Mouse (Mus musculus) A20 (cell line): ENCODE measurements at regions not wholly inside any gene's neighbourhood (a gene's known extent, or its start where the extent isn't known, plus 50 kb on each side); places are given as distances from the start of the nearest gene placed in this dataset.
A peak's percentile ranks its signal among the peaks of the same experiment; 100 is the strongest.

Experiments
- DNase-seq: peaks from one replicate; pipeline ENCODE4 v3.0.0-alpha.2; 2011; ENCODE audit warnings: low read depth, low spot score

- no peak for DNase-seq
Measured at GRCm38 (mm10) chr13:52190848-52191590, 340.1 kb downstream of the Diras2 start.

DNA sequence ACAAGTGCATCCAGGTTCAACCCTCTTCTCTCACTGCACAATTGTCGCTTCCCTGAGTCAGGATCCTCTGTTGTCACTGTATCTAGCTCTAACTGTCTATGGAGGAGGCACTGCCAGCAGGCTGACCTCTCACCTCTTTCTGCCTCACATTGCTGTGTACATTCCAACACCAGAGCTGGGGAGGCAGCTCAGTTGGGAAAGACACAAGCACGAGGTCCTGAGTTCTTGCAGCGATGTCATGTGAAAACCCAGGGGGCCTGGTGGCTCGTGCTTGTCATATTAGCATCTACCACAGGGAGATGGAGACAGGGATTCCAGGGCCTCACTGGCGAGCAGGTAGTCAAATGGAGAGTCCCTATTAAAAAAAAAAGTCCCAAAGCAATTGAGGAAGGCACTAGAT is 334.2 kb downstream of the Diras2 start:
- DNase-seq = no peak

GRCm38 (mm10) chr13:52198649-52199348 is 332.3 kb downstream of the Diras2 start:
- no peak for DNase-seq

- no peak for DNase-seq
Measured at GRCm38 (mm10) chr13:52202372-52202771, 328.7 kb downstream of the Diras2 start.

DNA sequence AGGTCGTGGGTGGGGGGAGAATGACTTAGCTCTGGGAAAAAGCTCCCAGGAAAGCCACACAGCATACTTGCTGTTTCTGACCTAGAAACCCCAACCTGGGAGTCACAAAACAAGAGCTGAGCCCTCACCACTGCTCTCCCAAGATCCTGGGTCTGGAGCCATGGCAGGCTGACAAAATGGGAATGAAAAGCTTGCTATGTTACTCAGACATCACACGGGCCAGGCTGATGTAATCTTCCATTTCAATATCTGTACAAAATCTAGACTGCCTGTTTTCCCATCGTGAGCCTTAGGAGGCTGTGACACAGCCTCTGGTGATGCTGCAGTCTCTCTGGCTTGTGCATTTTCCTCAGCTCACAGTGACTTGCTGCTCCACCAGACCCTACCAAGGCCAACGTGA is 325.1 kb downstream of the Diras2 start:
- DNase-seq = no peak

- no peak for DNase-seq
Measured at GRCm38 (mm10) chr13:52216343-52216742, 314.7 kb downstream of the Diras2 start.

DNA sequence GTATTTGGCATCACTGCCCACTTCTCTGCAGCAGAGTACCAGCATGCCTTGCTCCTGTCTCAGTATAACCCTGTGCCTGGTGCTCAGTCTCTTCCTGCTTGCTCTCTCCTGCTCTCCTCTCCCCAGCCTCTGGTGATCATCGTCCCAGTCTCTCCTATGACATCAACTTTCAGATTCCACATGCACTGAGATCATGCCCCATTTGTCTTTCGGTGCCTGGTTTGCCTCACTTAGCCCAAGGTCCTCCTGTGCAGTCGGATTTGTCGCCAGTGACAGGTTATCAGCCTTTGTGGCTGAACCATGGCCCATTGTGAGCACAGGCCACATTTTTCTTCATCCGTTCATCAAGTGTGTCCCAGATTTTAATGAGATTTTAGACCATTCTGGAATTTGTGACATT is 314.0 kb downstream of the Diras2 start:
- no peak for DNase-seq

GRCm38 (mm10) chr13:52217741-52218140 is 313.3 kb downstream of the Diras2 start:
- DNase-seq = no peak

DNA sequence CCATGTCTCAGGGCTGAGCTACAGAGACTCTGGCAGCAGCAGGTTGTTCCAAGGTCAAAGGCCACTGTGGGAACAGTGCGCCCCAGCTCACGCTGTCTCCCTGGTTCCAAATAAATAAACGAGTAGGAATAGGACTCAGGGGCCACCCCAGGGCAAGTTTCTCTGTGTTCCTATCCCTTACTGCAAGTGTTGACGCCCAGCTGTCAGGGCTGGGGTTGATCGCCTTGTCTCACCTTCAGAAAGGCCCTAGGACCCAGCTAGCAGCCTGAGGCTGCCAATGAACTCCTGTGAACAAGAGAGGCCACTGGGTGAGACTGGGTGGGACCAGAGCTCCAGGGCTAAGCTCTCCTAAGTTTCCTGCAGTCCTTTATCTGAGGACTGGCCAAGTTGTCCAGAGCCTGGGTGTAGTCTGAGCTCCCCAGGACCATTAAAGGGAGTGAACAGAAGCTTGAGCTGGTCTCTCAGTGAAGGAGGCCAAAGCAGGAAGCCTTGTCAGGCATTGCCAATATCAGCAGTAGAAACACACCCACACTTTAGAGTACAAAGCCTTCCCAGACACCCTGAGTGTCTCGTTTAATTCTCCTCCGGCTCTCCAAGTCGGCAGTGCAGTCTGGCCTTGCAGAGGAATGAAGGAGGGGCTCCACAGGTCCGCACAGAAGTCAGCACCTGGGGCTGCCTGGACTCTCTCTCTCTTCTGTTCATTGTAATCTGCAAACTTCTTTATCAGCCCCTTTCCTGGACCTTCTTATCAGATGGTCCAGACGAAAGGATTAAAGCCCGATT is 308.6 kb downstream of the Diras2 start:
- DNase-seq = no peak

DNA sequence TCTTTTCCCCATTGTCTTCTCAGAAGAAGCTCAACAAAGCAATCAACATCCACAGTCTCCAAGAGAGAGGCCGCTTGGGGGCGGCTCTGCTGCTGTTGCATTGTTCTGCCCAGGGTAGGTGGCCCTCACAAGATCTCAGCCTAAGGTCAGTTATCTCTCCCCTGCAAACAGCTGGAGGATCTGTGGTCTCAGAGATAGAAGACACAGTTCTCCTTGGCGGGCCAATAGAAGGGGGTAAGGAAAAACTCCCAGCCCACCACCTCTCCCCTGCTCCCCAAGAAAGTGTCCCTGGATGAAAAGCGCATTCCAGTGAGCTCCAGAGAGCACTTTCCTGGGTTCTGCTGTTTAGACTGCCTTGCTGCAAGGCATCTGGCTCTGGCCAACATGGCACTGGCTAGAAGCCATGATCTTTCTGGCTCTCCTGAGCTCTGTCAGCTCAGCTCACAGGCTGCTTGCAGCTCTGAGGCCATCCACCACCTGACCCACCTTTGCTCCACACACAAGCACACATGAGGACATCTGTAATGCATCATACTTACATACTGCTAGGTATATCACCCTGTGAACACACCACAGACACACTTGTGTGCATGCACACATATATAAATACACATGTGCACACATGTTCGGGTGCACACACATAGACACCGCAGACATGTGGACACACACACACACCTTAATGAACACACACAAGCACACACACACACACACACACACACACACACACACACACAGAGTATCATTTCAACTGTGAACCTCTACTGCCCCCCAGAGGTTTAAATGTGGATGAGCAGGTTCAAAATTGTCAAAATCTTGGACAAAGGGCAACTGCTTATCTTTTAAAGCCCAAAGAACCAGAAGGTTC is 307.7 kb downstream of the Diras2 start:
- peak; percentile 44 for DNase-seq

- DNase-seq = no peak
Measured at GRCm38 (mm10) chr13:52233971-52234370, 297.1 kb downstream of the Diras2 start.

DNA sequence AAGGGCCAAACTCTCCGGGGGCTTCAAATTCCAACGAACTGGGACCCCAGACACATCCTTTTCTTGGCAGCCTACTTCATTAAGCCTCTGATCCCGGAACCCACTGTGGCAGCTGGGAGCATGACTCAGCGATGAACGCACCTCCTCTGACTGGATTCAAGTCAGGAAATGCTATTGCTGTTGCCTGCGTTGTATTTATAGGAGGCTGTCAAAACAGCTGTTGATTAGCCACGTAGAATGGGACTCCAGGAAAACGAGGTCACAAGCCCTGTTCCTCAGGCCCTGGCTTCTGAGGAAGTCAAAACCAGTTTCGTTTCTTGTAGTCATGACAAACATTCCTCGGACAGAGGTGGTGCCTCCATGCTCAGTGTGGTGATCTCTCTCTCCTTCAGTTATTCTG is 295.0 kb downstream of the Diras2 start:
- DNase-seq = no peak

GRCm38 (mm10) chr13:52239563-52239962 is 291.5 kb downstream of the Diras2 start:
- no peak for DNase-seq

DNA sequence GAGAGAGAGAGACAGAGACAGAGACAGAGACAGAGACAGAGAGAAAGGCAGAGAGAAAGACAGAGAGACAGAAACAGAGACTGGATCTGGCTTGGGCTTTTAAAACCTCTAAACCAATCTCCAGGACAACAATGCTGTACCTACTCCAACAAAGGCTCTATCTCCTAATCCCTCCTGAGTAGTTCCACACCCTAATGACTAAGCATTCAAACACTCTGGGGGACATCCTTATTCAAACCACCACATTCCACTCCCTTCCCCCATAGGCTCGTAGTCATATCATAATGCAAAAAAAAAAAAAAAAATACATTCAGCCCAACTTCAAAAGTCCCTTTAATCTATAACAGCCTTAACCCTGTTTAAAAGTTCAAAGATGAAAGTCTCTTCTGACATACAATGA is 289.3 kb downstream of the Diras2 start:
- DNase-seq = no peak

DNA sequence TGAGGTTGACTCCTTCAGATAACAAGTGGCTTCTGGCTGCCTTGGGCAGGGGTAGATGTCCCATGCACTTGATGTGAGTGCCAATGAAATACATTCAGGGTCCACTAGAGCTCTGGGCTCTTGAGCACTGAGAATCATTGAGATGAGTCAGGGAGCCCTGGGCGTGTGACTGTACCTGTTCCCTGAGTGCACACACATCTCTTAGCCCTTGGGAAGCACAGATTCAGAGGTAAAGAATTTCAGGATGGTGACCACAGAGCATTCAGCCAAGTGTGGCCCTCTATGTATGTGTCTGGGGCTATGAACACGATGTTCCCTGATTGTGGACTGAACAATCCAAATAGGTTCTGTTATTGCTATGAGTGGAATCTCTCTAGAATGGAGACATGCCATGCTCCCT is 281.6 kb downstream of the Diras2 start:
- DNase-seq = no peak

GRCm38 (mm10) chr13:52250371-52250770 is 280.7 kb downstream of the Diras2 start:
- DNase-seq = peak; percentile 17

DNA sequence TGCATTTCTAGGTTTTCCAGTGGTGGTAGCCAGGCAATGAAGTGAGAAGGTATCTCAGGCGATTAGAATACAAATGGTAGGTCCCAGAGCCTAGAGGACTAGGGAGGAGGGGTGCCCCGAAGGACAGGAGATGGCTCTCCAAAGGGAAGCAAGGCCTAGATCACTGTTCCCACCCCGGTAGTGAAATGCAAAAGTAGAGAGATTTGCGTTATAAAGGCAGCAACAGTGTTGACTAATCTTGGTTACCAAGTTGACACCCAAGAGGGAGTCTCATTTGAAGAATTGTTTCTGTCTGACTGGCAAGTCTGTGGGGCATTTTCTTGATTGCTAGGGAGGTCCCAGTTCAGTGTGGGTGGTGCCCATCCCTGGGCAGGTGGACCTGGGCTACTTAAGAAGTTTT is 278.8 kb downstream of the Diras2 start:
- no peak for DNase-seq

GRCm38 (mm10) chr13:52252726-52253125 is 278.4 kb downstream of the Diras2 start:
- DNase-seq = peak; percentile 14

GRCm38 (mm10) chr13:52253138-52253537 is 277.9 kb downstream of the Diras2 start:
- DNase-seq = peak; percentile 66

DNA sequence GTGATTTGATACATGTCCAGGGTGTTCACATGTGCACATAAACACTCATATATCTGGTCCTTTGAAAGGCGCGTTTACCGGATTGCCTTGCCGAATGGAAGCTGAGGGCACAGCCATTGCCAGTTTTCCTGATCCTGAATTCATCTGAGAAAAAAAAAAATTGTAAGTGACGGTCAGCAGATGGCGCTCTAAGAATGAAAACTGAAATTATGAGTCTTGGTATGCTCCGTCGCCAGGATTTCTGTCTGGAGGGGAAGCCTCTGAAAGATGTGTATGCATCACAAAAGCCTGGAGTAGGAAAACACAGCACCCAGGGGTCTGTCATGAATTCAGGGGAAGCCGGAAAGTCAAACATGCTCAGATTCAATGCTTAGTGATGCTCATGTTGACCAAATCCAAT is 276.9 kb downstream of the Diras2 start:
- DNase-seq = peak; percentile 61

DNA sequence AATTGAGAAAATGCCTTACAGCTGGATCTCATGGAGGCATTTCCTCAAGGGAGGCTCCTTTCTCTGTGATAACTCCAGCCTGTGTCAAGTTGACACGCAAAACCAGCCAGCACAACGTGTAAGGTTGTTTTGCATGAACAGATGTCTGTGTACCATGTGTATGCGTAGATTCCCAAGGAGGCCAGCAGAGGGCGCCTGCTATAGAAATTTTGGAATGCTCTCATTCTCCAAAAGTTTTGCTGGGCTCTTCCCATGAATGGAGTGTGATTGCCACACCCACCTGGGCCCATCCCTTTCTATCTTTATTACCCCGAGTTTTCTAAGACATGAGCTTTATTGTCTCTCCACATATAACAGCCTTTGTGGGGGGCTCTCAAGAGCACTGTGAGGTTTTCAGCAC is 275.4 kb downstream of the Diras2 start:
- DNase-seq = peak; percentile 41

GRCm38 (mm10) chr13:52258373-52258772 is 272.7 kb downstream of the Diras2 start:
- peak; percentile 13 for DNase-seq
